Mouse (Mus musculus) 3T3-L1 (cell line): ENCODE measurements at regions not wholly inside any gene's neighbourhood (a gene's known extent, or its start where the extent isn't known, plus 50 kb on each side); places are given as distances from the start of the nearest gene placed in this dataset.

Experiments used
- DNase-seq: peaks from one replicate; pipeline ENCODE4 v3.0.0-alpha.2; 2015; ENCODE audit warnings: low read depth, low spot score

- peak; percentile 18 for DNase-seq
Observed at GRCm38 (mm10) chr2:147703981-147704380, 342.3 kb downstream of the Pax1 start.

- no peak for DNase-seq
Observed at GRCm38 (mm10) chr2:147702330-147703063, 340.8 kb downstream of the Pax1 start.

- DNase-seq: no peak
Observed at GRCm38 (mm10) chr2:147699524-147700081, 337.9 kb downstream of the Pax1 start.

- DNase-seq: no peak
Observed at GRCm38 (mm10) chr2:147691896-147692295, 330.2 kb downstream of the Pax1 start.

DNA sequence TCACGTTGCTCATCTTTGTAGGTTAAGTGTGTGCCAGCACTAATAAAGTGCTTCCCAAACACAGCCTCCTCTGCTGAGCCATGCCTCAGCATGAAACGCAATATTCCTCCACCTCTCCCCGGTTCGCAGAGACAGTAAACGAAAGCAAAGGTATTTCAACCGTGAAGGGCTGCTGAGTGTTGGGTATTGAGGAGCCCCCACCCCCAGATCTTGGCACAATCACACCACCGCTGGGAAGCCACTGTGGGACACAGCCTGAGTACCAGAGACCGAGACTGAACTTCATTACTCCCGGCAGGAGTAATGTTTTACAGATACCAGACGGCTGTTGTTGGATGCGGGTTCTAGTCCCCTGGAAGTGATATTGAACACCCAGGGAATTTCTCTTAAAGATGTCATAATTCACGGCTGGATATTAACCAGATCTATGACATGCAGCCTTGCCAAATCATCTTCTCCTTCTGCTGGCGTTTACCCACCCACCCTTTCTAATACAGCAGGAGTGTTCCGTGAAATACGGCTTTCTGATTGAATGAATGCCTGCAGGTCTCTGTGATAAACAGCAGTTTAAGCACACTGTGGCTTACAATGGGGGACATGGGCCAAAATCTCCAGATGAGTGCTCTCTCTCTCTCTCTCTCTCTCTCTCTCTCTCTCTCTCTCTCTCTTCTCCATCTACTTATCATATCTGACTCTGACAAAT, 328.9 kb downstream of the Pax1 start:
- DNase-seq: no peak

DNA sequence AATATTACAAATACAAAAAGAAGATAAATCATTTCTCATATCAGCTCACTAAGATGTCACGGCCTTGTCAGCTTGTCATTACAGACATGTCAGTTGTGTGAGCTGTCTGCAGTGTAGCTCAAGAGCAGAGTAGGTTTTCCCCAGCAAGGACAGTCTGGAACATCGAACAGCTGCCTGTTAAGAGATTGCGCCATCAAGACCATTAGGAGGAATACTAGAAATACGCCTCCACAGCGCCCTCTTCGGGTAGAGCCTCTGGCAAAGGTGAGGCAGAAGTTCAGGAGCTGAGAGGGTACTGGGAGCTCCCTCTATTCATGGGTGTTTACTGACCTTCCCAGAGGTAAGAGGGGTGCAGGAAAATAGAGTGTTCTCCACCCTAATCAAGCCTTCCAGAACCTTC, 327.0 kb downstream of the Pax1 start:
- peak; percentile 65 for DNase-seq

DNA sequence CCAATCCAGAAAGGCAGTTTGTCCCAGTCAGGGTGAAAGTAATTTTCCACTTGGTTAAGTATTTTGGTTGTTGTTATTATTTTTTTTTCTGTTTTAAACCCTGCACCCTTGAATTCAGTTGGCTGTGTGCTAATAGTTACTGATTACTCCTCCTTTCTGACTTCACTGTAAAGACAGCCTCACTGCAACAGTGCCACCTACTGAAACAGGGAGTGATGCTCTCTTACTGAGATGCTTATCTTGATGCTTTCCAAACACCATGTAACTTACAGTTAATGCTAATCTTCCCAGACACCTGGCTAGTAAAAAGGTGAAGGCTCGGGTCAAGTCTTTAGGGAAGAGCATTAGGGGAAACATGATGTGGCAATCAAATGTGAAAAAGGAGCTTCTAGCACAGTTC, 294.9 kb downstream of the Pax1 start:
- peak; percentile 53 for DNase-seq

- DNase-seq: no peak
Observed at GRCm38 (mm10) chr2:147650229-147650628, 288.5 kb downstream of the Pax1 start.

- DNase-seq: no peak
Observed at GRCm38 (mm10) chr2:147647972-147648371, 286.2 kb downstream of the Pax1 start.

DNA sequence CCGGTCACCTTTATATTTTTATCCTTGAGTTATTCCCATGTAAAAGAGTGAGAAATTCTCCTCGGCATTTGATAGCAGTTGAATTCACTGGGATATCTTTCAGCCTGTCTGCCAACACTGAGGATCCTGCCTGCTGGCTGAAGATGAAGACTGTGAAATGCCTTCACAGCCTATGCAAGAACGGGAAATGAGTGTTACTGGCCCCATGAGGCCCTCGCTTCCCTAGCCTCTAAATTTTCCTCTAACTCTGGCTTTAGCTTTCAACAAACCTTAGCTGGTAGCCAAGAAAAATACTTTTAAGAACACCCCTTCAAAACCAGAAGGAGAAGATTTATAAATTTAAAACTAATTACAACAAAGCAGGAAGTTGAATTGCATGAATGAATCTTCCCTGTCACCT, 285.8 kb downstream of the Pax1 start:
- DNase-seq: no peak

DNA sequence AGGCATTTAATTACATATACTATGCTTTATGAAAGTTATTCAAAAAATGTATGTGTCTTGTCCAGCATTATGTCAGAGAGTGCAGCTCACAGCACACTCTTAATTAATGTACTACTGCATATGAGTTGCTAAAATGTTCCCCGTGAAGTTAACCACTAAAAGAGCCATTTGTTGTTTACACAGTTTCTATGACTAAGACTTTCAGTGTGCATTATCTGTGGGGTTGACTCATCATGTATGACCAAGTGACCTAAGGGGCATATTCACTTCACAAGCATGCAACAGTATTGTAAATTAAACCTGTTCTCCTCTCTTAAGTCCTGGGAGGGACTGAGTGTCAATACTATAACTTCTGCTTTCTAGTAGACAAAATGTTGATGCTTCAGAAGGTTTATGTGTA, 276.2 kb downstream of the Pax1 start:
- DNase-seq: peak; percentile 45

DNA sequence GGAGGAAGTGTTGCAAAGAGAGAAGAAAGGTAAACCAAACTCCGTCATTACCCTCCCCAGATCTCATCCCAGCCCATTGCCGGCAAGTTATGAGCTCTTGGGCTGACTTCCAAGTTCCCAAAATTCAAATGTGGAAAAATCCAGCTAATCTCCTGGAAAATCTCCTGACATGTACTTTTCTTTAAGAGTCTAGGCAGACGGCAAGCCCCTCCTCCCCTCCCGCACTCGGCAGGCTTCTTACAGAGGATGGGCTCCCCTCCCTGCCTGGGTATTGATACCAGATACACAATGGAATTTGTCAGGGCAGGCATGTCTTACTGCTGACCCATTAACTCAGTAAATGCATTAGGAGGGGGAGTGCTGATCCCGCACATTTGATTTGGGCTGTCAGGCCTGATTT, 271.0 kb downstream of the Pax1 start:
- DNase-seq: no peak

GRCm38 (mm10) chr2:147629716-147630115, 268.0 kb downstream of the Pax1 start:
- no peak for DNase-seq

- DNase-seq: no peak
Observed at GRCm38 (mm10) chr2:147627096-147627495, 265.4 kb downstream of the Pax1 start.

DNA sequence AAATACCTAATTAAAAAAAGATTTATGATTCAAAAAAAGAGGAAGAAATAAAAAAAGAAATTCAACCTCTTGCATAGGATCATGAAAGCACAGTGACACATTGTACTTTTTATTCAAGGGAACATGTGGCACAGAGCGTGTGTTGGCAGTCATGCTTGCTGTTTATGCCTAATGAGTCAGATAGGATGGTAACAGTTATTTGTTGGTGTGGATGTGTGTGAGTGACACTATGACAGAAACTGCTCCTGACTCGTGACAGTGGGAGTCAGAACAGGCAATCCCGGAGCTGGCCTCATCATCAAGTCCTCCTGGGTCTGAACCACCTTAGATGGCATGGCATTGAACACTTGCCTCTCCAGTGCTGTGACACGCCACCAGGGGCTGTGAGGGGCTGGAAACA, 261.4 kb downstream of the Pax1 start:
- no peak for DNase-seq

DNA sequence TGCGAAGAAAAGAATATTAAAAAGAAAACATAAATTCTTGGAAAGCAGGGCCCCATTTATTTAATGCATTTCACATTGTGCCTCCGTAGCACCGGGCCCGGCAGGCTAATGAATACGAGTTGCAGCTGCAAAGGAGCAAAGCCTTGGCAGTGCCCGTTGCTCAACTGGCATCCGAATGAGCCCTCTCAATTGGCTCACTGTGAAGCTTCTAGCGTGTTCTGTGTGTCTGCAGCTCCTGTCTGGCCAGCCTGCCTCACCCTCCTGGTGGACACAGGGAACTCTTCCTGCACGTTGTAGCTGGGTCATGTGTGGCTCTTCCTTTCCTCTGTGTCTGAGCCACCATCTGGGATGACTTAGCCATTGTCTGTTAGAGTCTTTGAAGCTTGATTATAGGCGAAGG, 256.1 kb downstream of the Pax1 start:
- no peak for DNase-seq

- DNase-seq: no peak
Observed at GRCm38 (mm10) chr2:147610343-147610742, 248.6 kb downstream of the Pax1 start.

DNA sequence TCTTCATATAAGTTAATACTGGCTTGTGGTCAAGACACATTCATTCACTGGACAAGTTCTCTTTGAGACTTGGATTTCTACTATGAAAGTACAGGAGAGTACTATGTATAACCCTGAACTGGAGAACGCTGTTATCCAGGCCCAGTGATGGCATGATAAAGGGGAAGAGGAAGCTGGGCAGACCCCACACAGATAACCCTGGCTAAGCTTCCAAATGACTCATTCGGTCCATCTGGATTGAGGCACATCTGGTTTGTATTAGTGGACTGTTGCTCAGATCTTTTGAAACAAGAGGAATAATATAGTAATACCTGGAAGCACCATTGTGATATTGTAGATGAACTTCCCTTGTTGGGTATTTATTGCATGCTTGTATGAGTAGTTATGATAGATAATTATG, 239.9 kb downstream of the Pax1 start:
- DNase-seq: peak; percentile 62

GRCm38 (mm10) chr2:147572413-147572812, 210.7 kb downstream of the Pax1 start:
- no peak for DNase-seq

DNA sequence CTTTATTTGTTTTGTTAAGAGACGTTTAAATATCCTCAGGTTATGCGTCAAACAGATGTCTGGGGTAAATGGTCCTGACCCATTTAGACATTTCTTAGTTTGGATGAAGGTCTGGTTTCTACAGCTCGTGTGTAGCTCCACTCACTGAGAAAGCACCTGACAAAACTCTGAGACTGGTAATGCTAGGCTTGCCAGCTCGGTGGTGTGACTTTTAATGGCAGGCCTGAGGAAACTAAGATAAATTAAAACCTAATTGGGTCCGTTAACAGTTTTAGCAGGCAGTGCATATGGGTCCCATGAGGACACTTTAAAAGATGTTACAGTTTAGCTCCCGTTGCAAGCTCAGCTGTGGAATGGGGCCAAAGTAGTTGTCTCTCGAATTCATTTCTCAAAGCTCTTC, 199.5 kb downstream of the Pax1 start:
- no peak for DNase-seq

- DNase-seq: no peak
Observed at GRCm38 (mm10) chr2:147560426-147561155, 198.9 kb downstream of the Pax1 start.

- DNase-seq: no peak
Observed at GRCm38 (mm10) chr2:147529161-147529560, 167.4 kb downstream of the Pax1 start.
